Mouse (Mus musculus) thymus, adult 2 months (tissue): ENCODE measurements at regions not wholly inside any gene's neighbourhood (a gene's known extent, or its start where the extent isn't known, plus 50 kb on each side); places are given as distances from the start of the nearest gene placed in this dataset.

Experiments
- DNase-seq: peaks from one replicate; pipeline ENCODE4 v3.0.0; 2021
- H3K27ac ChIP-seq: fragments of 200-500 bp; 2 replicates; pipeline ENCODE4 v1.5.1; 2012; ENCODE audit warnings: low read length, control low read depth; ENCODE audit not compliant: control insufficient read depth, insufficient read depth
- H3K27me3 ChIP-seq: fragments of 200-500 bp; 2 replicates; pipeline ENCODE4 v1.6.1; 2012; ENCODE audit warnings: mild to moderate bottlenecking, low read length, moderate library complexity, mixed read lengths; ENCODE audit not compliant: control insufficient read depth, insufficient read depth
- H3K36me3 ChIP-seq: fragments of 200-500 bp; 2 replicates; pipeline ENCODE4 v1.6.1; 2012; ENCODE audit warnings: mild to moderate bottlenecking, low read length, moderate library complexity; ENCODE audit not compliant: control insufficient read depth, insufficient read depth
- H3K4me1 ChIP-seq: fragments of 200-500 bp; replicated peaks from 2 replicates; pipeline ENCODE4 v1.6.1; 2012; ENCODE audit warnings: low read length; ENCODE audit not compliant: control insufficient read depth, insufficient read depth
- H3K4me3 ChIP-seq: fragments of 200-500 bp; 2 replicates; pipeline ENCODE4 v1.5.1; 2012; ENCODE audit warnings: mild to moderate bottlenecking, low read length, control low read depth, moderate library complexity; ENCODE audit not compliant: control insufficient read depth, insufficient read depth
- CTCF ChIP-seq: fragments of 200-500 bp; IDR thresholded peaks from 2 replicates; pipeline ENCODE4 v1.5.1; 2012; ENCODE audit warnings: mild to moderate bottlenecking, control low read depth, low read length, moderate library complexity, borderline replicate concordance; ENCODE audit not compliant: control insufficient read depth, poor library complexity, insufficient read depth; ENCODE audit errors: extremely low read depth
- POLR2A ChIP-seq: fragments of 200-500 bp; IDR thresholded peaks from 2 replicates; pipeline ENCODE4 v1.6.1; 2012; ENCODE audit warnings: mild to moderate bottlenecking, low read length, control low read depth, moderate library complexity; ENCODE audit not compliant: control insufficient read depth, poor library complexity, insufficient read depth; ENCODE audit errors: extremely low read depth
- WGBS: fragments of 180-500 bp; shearing (Covaris S2); methylation state at CpG from one replicate; pipeline ENCODE4 v1.1.7; 2018; 5-methylcytosine and 5-hydroxymethylcytosine counted together

- H3K27me3 ChIP-seq = no peaks in the 10 kb centered on the region
- 92% methylated on average over 3 of the region's 3 CpGs for WGBS
- H3K4me1 ChIP-seq = no peaks in the 10 kb centered on the region
- H3K36me3 ChIP-seq = no peaks in the 10 kb centered on the region
- no peak overlapping the region for H3K27ac ChIP-seq
- no peak for DNase-seq
- TF ChIP-seq CTCF = no peak
- TF ChIP-seq POLR2A = no peak
- H3K4me3 ChIP-seq = no peak overlapping the region
Measured at GRCm38 (mm10) chr17:79241489-79241888, 113.4 kb downstream of the Cdc42ep3 start.

GRCm38 (mm10) chr17:79236244-79236781, 118.6 kb downstream of the Cdc42ep3 start:
- H3K27ac ChIP-seq = no peak overlapping the region
- DNase-seq = no peak
- H3K27me3 ChIP-seq = no peaks in the 10 kb centered on the region
- TF ChIP-seq CTCF = no peak
- no peak for TF ChIP-seq POLR2A
- no peak overlapping the region for H3K4me3 ChIP-seq
- no peaks in the 10 kb centered on the region for H3K4me1 ChIP-seq
- WGBS = 65% methylated on average over 3 of the region's 3 CpGs
- no peaks in the 10 kb centered on the region for H3K36me3 ChIP-seq

DNA sequence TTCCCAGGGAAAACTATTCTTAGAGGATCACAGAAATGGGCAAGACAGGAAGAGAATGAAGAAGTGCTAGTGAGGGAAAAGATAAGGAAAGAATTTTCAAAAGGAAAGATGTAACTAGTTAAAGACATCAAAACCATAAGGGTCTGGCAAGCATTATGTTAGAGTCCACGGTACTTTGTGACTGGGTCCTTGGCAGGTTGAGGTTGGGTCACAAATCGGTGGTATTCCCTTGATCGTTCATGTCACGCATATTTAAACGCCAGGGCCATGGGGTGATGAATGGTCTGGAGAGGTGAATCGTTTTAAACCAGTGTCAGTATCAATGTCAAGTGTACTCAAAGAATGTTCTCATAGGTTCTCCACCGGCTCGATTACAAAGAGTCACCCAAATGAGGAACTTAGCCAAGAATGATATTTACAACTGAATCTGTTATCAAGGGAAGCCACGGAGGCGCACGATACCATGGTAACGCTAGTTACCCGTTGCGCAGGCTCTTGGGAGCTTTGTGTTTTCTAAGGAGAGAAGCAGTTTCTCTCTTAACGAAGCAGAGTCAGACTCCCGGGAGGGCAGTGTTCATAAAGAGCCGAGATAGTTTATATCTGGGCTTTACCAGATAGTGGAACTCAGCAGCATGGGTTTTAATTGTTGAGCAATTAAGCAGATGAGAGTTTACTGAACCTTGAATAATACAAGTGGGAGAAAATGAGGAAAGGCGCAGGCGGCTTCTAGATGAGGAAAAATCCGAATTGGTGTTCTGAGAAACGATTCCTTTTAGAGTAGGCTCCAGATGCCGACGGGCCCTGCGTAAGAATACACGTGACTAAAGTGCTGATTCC, 124.0 kb downstream of the Cdc42ep3 start:
- Histone ChIP-seq H3K4me1 (no peaks in the 10 kb centered on the region), H3K27ac (no peak overlapping the region), H3K27me3 (no peaks in the 10 kb centered on the region), H3K36me3 (no peaks in the 10 kb centered on the region), H3K4me3 (no peak overlapping the region)
- DNase-seq = no peak
- WGBS = 40% methylated on average over 25 of the region's 25 CpGs
- TF ChIP-seq CTCF = no peak
- TF ChIP-seq POLR2A = no peak

- H3K36me3 ChIP-seq = no peaks in the 10 kb centered on the region
- 100% methylated on average over 1 of the region's 1 CpGs for WGBS
- no peak overlapping the region for H3K4me3 ChIP-seq
- peak; percentile 2 for DNase-seq
- H3K27ac ChIP-seq = no peak overlapping the region
- TF ChIP-seq CTCF = no peak
- no peak for TF ChIP-seq POLR2A
- no peaks in the 10 kb centered on the region for H3K4me1 ChIP-seq
- H3K27me3 ChIP-seq = no peaks in the 10 kb centered on the region
Measured at GRCm38 (mm10) chr17:79206563-79206962, 148.3 kb downstream of the Cdc42ep3 start.

GRCm38 (mm10) chr17:79206111-79206510, 148.8 kb downstream of the Cdc42ep3 start:
- no peaks in the 10 kb centered on the region for H3K27me3 ChIP-seq
- H3K36me3 ChIP-seq = no peaks in the 10 kb centered on the region
- WGBS = 96% methylated on average over 4 of the region's 4 CpGs
- H3K4me3 ChIP-seq = no peak overlapping the region
- DNase-seq = no peak
- H3K4me1 ChIP-seq = no peaks in the 10 kb centered on the region
- H3K27ac ChIP-seq = no peak overlapping the region
- no peak for TF ChIP-seq POLR2A
- TF ChIP-seq CTCF = no peak

DNA sequence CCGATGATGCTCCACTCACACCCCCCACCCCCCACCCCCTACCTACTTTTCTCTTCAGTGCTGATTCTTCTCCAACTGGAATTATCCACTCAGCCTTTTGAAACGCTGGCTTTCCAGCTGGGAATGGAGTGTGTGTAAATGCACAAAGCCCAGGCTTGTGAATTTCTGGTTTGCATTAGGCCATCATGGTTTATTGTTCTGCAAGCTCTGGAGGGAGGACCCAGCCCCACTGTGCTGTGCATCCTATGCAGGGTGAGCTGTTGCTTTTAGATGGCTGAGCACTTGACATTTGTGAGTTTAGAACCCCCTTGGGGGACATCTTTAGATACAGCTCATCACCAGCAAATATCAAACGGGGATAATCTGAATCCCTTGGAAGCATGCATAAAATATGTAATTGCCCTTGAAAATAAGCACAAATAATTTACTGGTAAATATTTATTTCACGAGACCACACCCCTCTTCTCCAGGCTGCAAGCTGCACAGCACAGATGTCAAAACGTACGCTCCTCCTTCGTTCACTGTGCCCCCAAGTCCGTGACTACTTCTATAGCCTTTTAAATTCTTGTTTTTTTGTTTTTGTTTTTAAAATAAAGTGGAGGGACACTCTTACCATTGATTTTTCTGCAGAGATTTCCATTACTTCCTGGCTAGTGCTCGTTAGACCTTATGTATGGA, 148.2 kb downstream of the Qpct start:
- no peak overlapping the region for H3K4me3 ChIP-seq
- no peaks in the 10 kb centered on the region for H3K27me3 ChIP-seq
- TF ChIP-seq POLR2A (no peak), CTCF (no peak)
- no peak overlapping the region for H3K27ac ChIP-seq
- no peaks in the 10 kb centered on the region for H3K4me1 ChIP-seq
- no peaks in the 10 kb centered on the region for H3K36me3 ChIP-seq
- DNase-seq = no peak
- WGBS = 92% methylated on average over 9 of the region's 9 CpGs
